Mouse (Mus musculus) heart, adult 2 months (tissue): ENCODE measurements around the gene Dcun1d2. TPM values are rescaled to one million over a fixed set of nuclear protein-coding genes. Genes with fewer than 3 reads are reported as not detected.
"Not testable (repeated sequence)": the region's sequence is repeated elsewhere in the genome, so short reads cannot be mapped to it uniquely, and the experiment has no call there.

Source experiments
- DNase-seq, 2 experiments: peaks; one replicate each; pipeline ENCODE4 v3.0.0; 2021
- H3K27ac ChIP-seq: fragments of 200-600 bp; 2 replicates; pipeline ENCODE4 v1.8.1; 2022
- H3K27me3 ChIP-seq: fragments of 200-500 bp; 2 replicates; pipeline ENCODE4 v1.6.1; 2012; ENCODE audit warnings: mild to moderate bottlenecking, low read length, inconsistent platforms, mixed read lengths; ENCODE audit not compliant: control insufficient read depth, insufficient read depth
- H3K36me3 ChIP-seq: fragments of 200-500 bp; 2 replicates; pipeline ENCODE4 v1.6.1; 2012; ENCODE audit warnings: low read length, inconsistent platforms; ENCODE audit not compliant: control insufficient read depth, insufficient read depth
- H3K4me1 ChIP-seq: fragments of 200-500 bp; 2 replicates; pipeline ENCODE4 v1.6.1; 2011; ENCODE audit warnings: low read length; ENCODE audit not compliant: control insufficient read depth, insufficient read depth
- H3K4me3 ChIP-seq: fragments of 200-600 bp; 2 replicates; pipeline ENCODE4 v1.8.1; 2022
- H3K79me2 ChIP-seq: fragments of 200-500 bp; replicated peaks from 2 replicates; pipeline ENCODE4 v1.6.1; 2012; ENCODE audit warnings: mild to moderate bottlenecking, inconsistent platforms, low read length, moderate library complexity, mixed read lengths; ENCODE audit not compliant: control insufficient read depth, insufficient read depth
- H3K9ac ChIP-seq: fragments of 200-500 bp; 2 replicates; pipeline ENCODE4 v1.6.1; 2012; ENCODE audit warnings: low read depth, mild to moderate bottlenecking, control low read depth, inconsistent platforms, low read length, mixed read lengths
- CTCF ChIP-seq: fragments of 200-600 bp; IDR thresholded peaks from 2 replicates; pipeline ENCODE4 v1.8.1; 2022; ENCODE audit warnings: antibody characterized with exemption, mild to moderate bottlenecking, moderate library complexity
- EP300 ChIP-seq: fragments of 200-500 bp; IDR thresholded peaks from 2 replicates; pipeline ENCODE4 v1.6.1; 2011; ENCODE audit warnings: low read depth, low read length, control low read depth; ENCODE audit not compliant: insufficient read depth
- POLR2A ChIP-seq: fragments of 200-500 bp; IDR thresholded peaks from 2 replicates; pipeline ENCODE4 v1.6.1; 2011; ENCODE audit warnings: mild to moderate bottlenecking, low read depth, low read length, control low read depth; ENCODE audit not compliant: insufficient read depth
- WGBS: fragments of 180-500 bp; shearing (Covaris S2); methylation state at CpG from one replicate; pipeline ENCODE4 v1.1.7; 2018; 5-methylcytosine and 5-hydroxymethylcytosine counted together
- intact Hi-C: fragments of 180-260 bp; cut with DNase I; formaldehyde crosslinking; loops from one replicate; pipeline ENCODE4 v1.15.1; 2025
- long read RNA-seq: library from polyadenylated mRNA; stranded (forward); transcript quantifications from one replicate; pipeline ENCODE4 v2.0.0, GENCODE M21; 2021
- polyA plus RNA-seq: library from polyadenylated mRNA; depleted of rRNA; stranded (reverse); fragments of >200 nt; gene quantifications from 2 replicates; pipeline ENCODE4 v1.2.3, GENCODE M21; 2012; rRNA removed
- total RNA-seq, 2 experiments: library from RNA; stranded (reverse); gene quantifications; 2 replicates each; pipeline ENCODE4 v1.2.3; 2021

Gene Dcun1d2
- total RNA-seq (10 to 100 TPM; 63.1 to 64.6 TPM), polyA plus RNA-seq (52.1 and 74.2 TPM in 2 replicates)
- long read RNA-seq, transcript Dcun1d2-203 (6 exons, 2,937 nt) = minor isoform, 14 of 93 reads
- long read RNA-seq, transcript Dcun1d2-201 (7 exons, 2,748 nt) = major isoform, 51 of 93 reads
- long read RNA-seq, partial matches to known transcripts = 12 of 93 reads
- long read RNA-seq, other reads (novel, unspliced or antisense) = 13 of 93 reads

GRCm38 (mm10) chr8:13287692-13288623 is at the start of gene Dcun1d2, which contains the start of gene Tmco3:
Gene Dcun1d2, minus strand, starts transcription at chr8:13288131.
Gene Tmco3, plus strand, starts transcription at chr8:13288190.
- Histone ChIP-seq H3K79me2 (no peaks in the 10 kb centered on the region), H3K4me1 (peaks cover 3% of the 10 kb centered on the region), H3K36me3 (no peaks in the 10 kb centered on the region), H3K9ac (peak within 1 kb of the TSS; percentile 82), H3K27ac (peak within 1 kb of the TSS; percentile 100), H3K27me3 (no peaks in the 10 kb centered on the region), H3K4me3 (peak within 1 kb of the TSS; percentile 75)
- peak; percentile 97 to 98 for DNase-seq
- intact Hi-C loops = loop anchor here (2.0 to 10.0 kb wide), 3 partner anchors 131 to 613 kb away; partner anchors contain the start of genes Atp11a, Lamp1 and Tubgcp3
- WGBS = under 1% methylated on average over 79 of the region's 79 CpGs
- TF ChIP-seq CTCF (no peak), POLR2A (peak; percentile 68)

GRCm38 (mm10) chr8:13337678-13338077 is 49.7 kb upstream of the Dcun1d2 start:
- no peak overlapping the region for H3K27ac ChIP-seq
- 58% methylated on average over 3 of the region's 3 CpGs for WGBS
- DNase-seq = no peak
- no peak for TF ChIP-seq CTCF
- TF ChIP-seq EP300 = no peak
- no peak for TF ChIP-seq POLR2A
- peaks cover 4% of the 10 kb centered on the region for H3K4me1 ChIP-seq
- no peak overlapping the region for H3K9ac ChIP-seq
- no peaks in the 10 kb centered on the region for H3K79me2 ChIP-seq
- H3K27me3 ChIP-seq = no peaks in the 10 kb centered on the region
- intact Hi-C loops = no loop called here
- H3K4me3 ChIP-seq = no peak overlapping the region
- H3K36me3 ChIP-seq = no peaks in the 10 kb centered on the region

- H3K27me3 ChIP-seq, H3K36me3 ChIP-seq, H3K4me3 ChIP-seq, H3K79me2 ChIP-seq, H3K27ac ChIP-seq, intact Hi-C loops, DNase-seq, H3K4me1 ChIP-seq, H3K9ac ChIP-seq: not testable (repeated sequence)
- 75% methylated on average over 6 of the region's 6 CpGs for WGBS
Observed at GRCm38 (mm10) chr8:13337245-13337644, 49.3 kb upstream of the Dcun1d2 start.

- intact Hi-C loops = no loop called here
- no peaks in the 10 kb centered on the region for H3K79me2 ChIP-seq
Observed at GRCm38 (mm10) chr8:13334671-13335070, 46.7 kb upstream of the Dcun1d2 start.

GRCm38 (mm10) chr8:13326598-13326997 is 38.7 kb upstream of the Dcun1d2 start:
- TF ChIP-seq CTCF = peak; percentile 56
- TF ChIP-seq POLR2A = no peak
- Histone ChIP-seq H3K4me1 (no peaks in the 10 kb centered on the region), H3K9ac (no peak overlapping the region), H3K4me3 (no peak overlapping the region), H3K79me2 (no peaks in the 10 kb centered on the region), H3K27me3 (no peaks in the 10 kb centered on the region), H3K27ac (no peak overlapping the region), H3K36me3 (no peaks in the 10 kb centered on the region)
- 29% methylated on average over 5 of the region's 5 CpGs for WGBS
- no peak for DNase-seq
- intact Hi-C loops = no loop called here

More at GRCm38 (mm10) chr8:13334671-13335070, 46.7 kb upstream of the Dcun1d2 start:
- 47% methylated on average over 1 of the region's 1 CpGs for WGBS
- DNase-seq = no peak
- H3K27me3 ChIP-seq = no peaks in the 10 kb centered on the region
- H3K36me3 ChIP-seq = no peaks in the 10 kb centered on the region
- no peak overlapping the region for H3K27ac ChIP-seq
- TF ChIP-seq EP300 (no peak), CTCF (0 out of 2 replicates have a peak, but pooled peaks have one; percentile 8), POLR2A (no peak)
- H3K4me1 ChIP-seq = peaks cover 3% of the 10 kb centered on the region
- no peak overlapping the region for H3K4me3 ChIP-seq
- no peak overlapping the region for H3K9ac ChIP-seq

GRCm38 (mm10) chr8:13316671-13317070 is 28.7 kb upstream of the Dcun1d2 start:
- H3K4me3 ChIP-seq = no peak overlapping the region
- no peak for DNase-seq
- H3K27ac ChIP-seq = no peak overlapping the region
- no peaks in the 10 kb centered on the region for H3K36me3 ChIP-seq
- intact Hi-C loops = no loop called here
- H3K79me2 ChIP-seq = no peaks in the 10 kb centered on the region
- no peak overlapping the region for H3K9ac ChIP-seq
- 89% methylated on average over 10 of the region's 10 CpGs for WGBS
- no peaks in the 10 kb centered on the region for H3K27me3 ChIP-seq
- no peaks in the 10 kb centered on the region for H3K4me1 ChIP-seq
- TF ChIP-seq EP300 (no peak), CTCF (no peak), POLR2A (no peak)
